Mouse (Mus musculus) stomach, postnatal 0 days (tissue): ENCODE data around the gene Stk39. TPM values are rescaled to one million over a fixed set of nuclear protein-coding genes. Genes with fewer than 3 reads are reported as not detected.

Experiments
- ATAC-seq: fragments of 200-750 bp; cut with Nextera tagmentation; 2 replicates; pipeline ENCODE4 v1.8.0; 2017; ENCODE audit not compliant: low FRiP score, low TSS enrichment
- DNase-seq: peaks from one replicate; pipeline ENCODE4 v3.0.0-alpha.2; 2016; ENCODE audit warnings: low spot score
- H3K27ac ChIP-seq: fragments of 300-500 bp; sonication (generic); replicated peaks from 2 replicates; pipeline ENCODE4 v1.5.1; 2014; ENCODE audit warnings: mild to moderate bottlenecking, control low read depth
- H3K27me3 ChIP-seq: fragments of 300-500 bp; sonication (generic); 2 replicates; pipeline ENCODE4 v1.6.1; 2014; ENCODE audit warnings: low read length; ENCODE audit not compliant: control insufficient read depth, insufficient read depth
- H3K36me3 ChIP-seq: fragments of 300-500 bp; sonication (generic); 2 replicates; pipeline ENCODE4 v1.6.1; 2014; ENCODE audit warnings: low read length, mixed read lengths; ENCODE audit not compliant: control insufficient read depth, insufficient read depth
- H3K4me1 ChIP-seq: fragments of 300-500 bp; sonication (generic); replicated peaks from 2 replicates; pipeline ENCODE4 v1.6.1; 2014; ENCODE audit warnings: antibody characterized with exemption; ENCODE audit not compliant: control insufficient read depth, insufficient read depth
- H3K4me2 ChIP-seq: fragments of 300-500 bp; sonication (generic); replicated peaks from 2 replicates; pipeline ENCODE4 v1.6.1; 2014; ENCODE audit warnings: low read depth, mild to moderate bottlenecking, control low read depth, moderate library complexity
- H3K4me3 ChIP-seq: fragments of 300-500 bp; sonication (generic); 2 replicates; pipeline ENCODE4 v1.5.1; 2014; ENCODE audit warnings: low read depth, low read length, control low read depth
- H3K9ac ChIP-seq: fragments of 300-500 bp; sonication (generic); 2 replicates; pipeline ENCODE4 v1.6.1; 2014; ENCODE audit warnings: mild to moderate bottlenecking, low read length, control low read depth, mixed read lengths
- H3K9me3 ChIP-seq: fragments of 300-500 bp; sonication (generic); 2 replicates; pipeline ENCODE4 v1.6.1; 2016; ENCODE audit warnings: low read length; ENCODE audit not compliant: control insufficient read depth
- CTCF ChIP-seq: IDR thresholded peaks from 2 replicates; pipeline ENCODE4 v1.5.1; 2016; ENCODE audit warnings: antibody characterized with exemption, low read depth, mild to moderate bottlenecking, moderate library complexity
- EP300 ChIP-seq: optimal IDR thresholded peaks from 2 replicates; pipeline ENCODE3; 2016; ENCODE audit warnings: antibody characterized with exemption
- WGBS: fragments of 180-500 bp; shearing (Covaris S2); extraction: QIAGEN DNeasy Blood & Tissue Kit; methylation state at CpG from one replicate; pipeline ENCODE4 v1.1.7; 2014; 5-methylcytosine and 5-hydroxymethylcytosine counted together
- polyA plus RNA-seq: library from polyadenylated mRNA; unstranded; fragments of >200 nt; fragmentation: Nextera tagmentation; extraction: Ambion mirVana; gene quantifications from 2 replicates; pipeline ENCODE4 v1.2.1, GENCODE M21; 2015

The Stk39 gene
- polyA plus RNA-seq, 1 experiment from 2014 or later = 23.6 TPM

- no peak for ATAC-seq
- no peaks in the 10 kb centered on the region; the same call in 1 of the 2 replicates for H3K36me3 ChIP-seq
- no peaks in the 10 kb centered on the region for H3K9me3 ChIP-seq
- H3K27me3 ChIP-seq = no peaks in the 10 kb centered on the region
- no peak overlapping the region for H3K9ac ChIP-seq
- WGBS = 60% methylated on average over 4 of the region's 4 CpGs
- H3K4me3 ChIP-seq = no peak overlapping the region
- TF ChIP-seq CTCF (no peak), EP300 (no peak)
- H3K27ac ChIP-seq = no peak overlapping the region
- no peak for DNase-seq
- no peaks in the 10 kb centered on the region for H3K4me1 ChIP-seq
- no peak overlapping the region for H3K4me2 ChIP-seq
Observed at GRCm38 (mm10) chr2:68254756-68255155, 217.3 kb downstream of the Stk39 start.

DNA sequence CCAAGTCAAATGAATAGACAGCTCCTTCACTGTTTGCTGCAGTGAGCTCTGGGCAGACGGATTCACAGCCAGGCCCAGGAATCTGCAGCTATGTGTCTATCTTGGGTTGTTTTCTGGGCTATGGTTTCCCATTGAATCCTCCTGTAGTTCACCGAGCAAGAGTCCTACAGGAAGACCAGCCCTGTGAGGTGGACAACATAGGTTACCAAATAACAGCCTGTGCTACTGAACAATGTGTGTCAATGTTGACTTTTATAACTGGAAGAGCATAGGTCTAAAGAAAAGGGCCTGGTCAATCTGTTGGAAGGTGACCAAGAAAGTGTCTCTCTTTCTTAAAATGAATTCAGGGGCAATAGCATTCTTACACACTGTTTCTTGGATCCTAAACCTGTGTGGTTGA, 218.8 kb downstream of the Stk39 start:
- Histone ChIP-seq H3K4me3 (no peak overlapping the region), H3K27me3 (no peaks in the 10 kb centered on the region), H3K4me1 (no peaks in the 10 kb centered on the region), H3K27ac (no peak overlapping the region), H3K9me3 (no peaks in the 10 kb centered on the region), H3K36me3 (no peaks in the 10 kb centered on the region), H3K4me2 (no peak overlapping the region), H3K9ac (no peak overlapping the region)
- 76% methylated on average over 2 of the region's 2 CpGs for WGBS
- DNase-seq (no peak), ATAC-seq (no peak)
- TF ChIP-seq EP300 = no peak
- no peak for TF ChIP-seq CTCF

DNA sequence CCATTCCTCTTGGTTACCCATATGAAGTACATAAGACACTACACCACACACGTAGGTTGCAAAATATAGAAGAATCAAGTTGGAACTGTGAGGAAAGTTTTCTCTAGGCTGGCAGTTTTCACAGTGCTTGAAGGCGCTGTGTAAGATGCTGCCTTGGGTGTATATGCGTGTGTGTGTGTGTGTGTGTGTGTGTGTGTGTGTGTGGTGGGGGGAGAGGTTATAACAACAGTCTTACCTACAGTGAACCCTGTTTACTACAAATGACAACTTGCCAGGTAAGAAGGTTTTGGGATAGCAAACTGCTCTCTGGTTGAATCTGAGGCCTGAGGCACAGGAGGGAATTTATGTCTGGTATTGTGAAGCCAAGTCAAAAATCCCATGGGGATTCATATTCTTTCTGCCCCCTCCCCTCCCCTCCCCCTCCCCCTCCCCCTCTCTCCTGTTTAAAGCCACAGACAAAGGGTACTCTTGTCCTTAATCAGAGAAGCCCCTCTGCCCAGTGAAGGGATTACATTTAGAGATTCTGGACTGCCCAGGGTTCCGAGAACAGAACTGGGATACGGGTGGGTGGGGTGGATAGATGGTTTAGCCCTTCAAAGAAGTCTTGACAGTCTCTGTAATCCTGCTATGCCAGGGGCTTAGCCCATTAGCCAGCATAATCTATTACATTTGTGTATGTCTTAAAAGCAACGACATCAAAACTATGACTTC, 219.9 kb downstream of the Stk39 start:
- Histone ChIP-seq H3K27ac (no peak overlapping the region), H3K4me1 (no peaks in the 10 kb centered on the region), H3K9ac (no peak overlapping the region), H3K27me3 (no peaks in the 10 kb centered on the region), H3K4me2 (no peak overlapping the region), H3K36me3 (no peaks in the 10 kb centered on the region), H3K9me3 (no peaks in the 10 kb centered on the region), H3K4me3 (no peak overlapping the region)
- WGBS = 89% methylated on average over 6 of the region's 6 CpGs
- no peak for ATAC-seq
- no peak for TF ChIP-seq CTCF
- TF ChIP-seq EP300 = no peak
- no peak for DNase-seq

DNA sequence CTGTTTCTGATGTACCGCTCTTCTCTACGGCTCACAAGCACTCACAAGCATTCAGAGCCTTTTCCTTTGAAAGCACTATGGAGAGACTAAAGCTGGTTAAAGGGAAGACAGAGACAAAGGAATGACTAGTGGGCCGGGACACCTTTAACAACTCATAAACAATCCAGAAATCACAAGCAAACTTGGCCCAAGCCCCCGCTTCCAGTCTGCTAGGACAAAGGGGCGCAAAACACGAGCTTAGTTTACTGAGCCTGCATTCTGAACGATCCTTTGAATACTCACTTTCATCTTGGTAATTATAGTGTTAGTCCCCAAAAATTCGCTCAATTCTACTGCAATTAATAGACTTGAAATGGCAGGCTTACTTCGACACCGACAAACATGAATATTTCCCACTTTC, 221.2 kb downstream of the Stk39 start:
- H3K4me2 ChIP-seq = no peak overlapping the region
- ATAC-seq = no peak
- DNase-seq = no peak
- 88% methylated on average over 10 of the region's 10 CpGs for WGBS
- no peaks in the 10 kb centered on the region for H3K27me3 ChIP-seq
- no peak overlapping the region for H3K4me3 ChIP-seq
- H3K9ac ChIP-seq = no peak overlapping the region
- TF ChIP-seq EP300 (no peak), CTCF (no peak)
- no peaks in the 10 kb centered on the region for H3K9me3 ChIP-seq
- H3K4me1 ChIP-seq = no peaks in the 10 kb centered on the region
- H3K27ac ChIP-seq = no peak overlapping the region
- H3K36me3 ChIP-seq = no peaks in the 10 kb centered on the region

- H3K36me3 ChIP-seq = no peaks in the 10 kb centered on the region
- H3K27ac ChIP-seq = no peak overlapping the region
- no peak overlapping the region for H3K4me3 ChIP-seq
- ATAC-seq (no peak), DNase-seq (no peak)
- 81% methylated on average over 4 of the region's 4 CpGs for WGBS
- TF ChIP-seq EP300 = no peak
- peak; percentile 31 for TF ChIP-seq CTCF
- no peaks in the 10 kb centered on the region for H3K4me1 ChIP-seq
- no peak overlapping the region for H3K4me2 ChIP-seq
- H3K27me3 ChIP-seq = no peaks in the 10 kb centered on the region
- H3K9ac ChIP-seq = no peak overlapping the region
- H3K9me3 ChIP-seq = no peaks in the 10 kb centered on the region
Observed at GRCm38 (mm10) chr2:68249855-68250424, 222.1 kb downstream of the Stk39 start.

DNA sequence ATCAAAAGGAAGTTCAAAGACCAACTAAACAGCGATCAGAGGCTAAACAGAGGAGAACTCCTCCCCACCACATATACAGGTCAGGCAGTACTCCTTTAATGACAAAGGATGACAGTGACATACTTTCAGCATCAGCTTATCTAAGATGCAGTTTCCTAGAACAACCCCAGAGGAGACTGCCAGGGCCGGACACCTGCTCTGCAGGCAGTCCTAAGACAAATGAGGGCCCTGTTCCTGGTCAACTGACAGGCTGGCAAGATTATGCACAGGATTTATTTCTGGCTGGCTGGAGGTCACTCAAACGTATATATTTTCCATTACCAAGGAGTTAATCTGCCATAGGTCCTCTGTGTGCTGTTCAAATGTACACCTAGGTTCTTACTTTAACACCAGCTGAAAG, 225.8 kb downstream of the Stk39 start:
- WGBS = 18% methylated on average over 3 of the region's 3 CpGs
- Histone ChIP-seq H3K27me3 (no peaks in the 10 kb centered on the region), H3K4me1 (no peaks in the 10 kb centered on the region), H3K9me3 (no peaks in the 10 kb centered on the region), H3K9ac (no peak overlapping the region), H3K36me3 (no peaks in the 10 kb centered on the region), H3K27ac (no peak overlapping the region), H3K4me2 (no peak overlapping the region), H3K4me3 (no peak overlapping the region)
- DNase-seq (no peak), ATAC-seq (no peak)
- TF ChIP-seq EP300 = no peak
- no peak for TF ChIP-seq CTCF
